Mouse (Mus musculus): ENCODE measurements around the gene Rerg.

DNA sequence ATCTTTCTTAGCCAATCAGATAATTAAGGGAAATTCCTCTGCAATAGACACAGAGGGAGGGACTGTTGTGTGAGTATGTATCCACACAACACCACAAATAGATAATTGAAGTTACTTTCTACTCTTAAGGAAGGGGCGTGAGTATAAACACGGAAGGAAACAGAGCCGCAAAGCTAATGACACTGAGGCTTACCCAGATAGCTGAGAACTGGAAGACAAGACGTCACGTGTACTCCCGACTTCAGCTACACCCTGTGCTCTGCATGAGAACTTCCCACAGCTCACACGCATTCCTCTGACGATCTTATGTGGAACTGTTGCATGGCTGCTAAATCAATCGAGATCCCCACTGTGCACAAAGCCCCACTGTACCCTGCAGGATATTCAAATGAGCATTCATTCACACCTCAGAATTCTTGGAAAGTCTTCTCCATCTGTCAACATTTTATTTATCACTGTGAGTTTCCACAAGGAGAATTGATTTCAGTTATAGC is 125.2 kb downstream of the Rerg start:
- TF ChIP-seq CTCF (IDR thresholded peaks at IDR 0.05; ENCODE audit: low read depth, low read length) (no peak), POLR2AphosphoS5 (IDR thresholded peaks at IDR 0.05; ENCODE audit: insufficient replicate concordance, low read depth, low read length) (no peak)

All from G1E (cell line).